Mouse (Mus musculus) layer of hippocampus, adult 9-11 months (tissue): Measurements from ENCODE around the gene Hoxa11.
A peak's percentile ranks its signal among the peaks of the same experiment; 100 is the strongest.

ENCODE experiments used
- DNase-seq: peaks from one replicate; pipeline ENCODE4 v3.0.0; 2022

Gene Hoxa11

DNA sequence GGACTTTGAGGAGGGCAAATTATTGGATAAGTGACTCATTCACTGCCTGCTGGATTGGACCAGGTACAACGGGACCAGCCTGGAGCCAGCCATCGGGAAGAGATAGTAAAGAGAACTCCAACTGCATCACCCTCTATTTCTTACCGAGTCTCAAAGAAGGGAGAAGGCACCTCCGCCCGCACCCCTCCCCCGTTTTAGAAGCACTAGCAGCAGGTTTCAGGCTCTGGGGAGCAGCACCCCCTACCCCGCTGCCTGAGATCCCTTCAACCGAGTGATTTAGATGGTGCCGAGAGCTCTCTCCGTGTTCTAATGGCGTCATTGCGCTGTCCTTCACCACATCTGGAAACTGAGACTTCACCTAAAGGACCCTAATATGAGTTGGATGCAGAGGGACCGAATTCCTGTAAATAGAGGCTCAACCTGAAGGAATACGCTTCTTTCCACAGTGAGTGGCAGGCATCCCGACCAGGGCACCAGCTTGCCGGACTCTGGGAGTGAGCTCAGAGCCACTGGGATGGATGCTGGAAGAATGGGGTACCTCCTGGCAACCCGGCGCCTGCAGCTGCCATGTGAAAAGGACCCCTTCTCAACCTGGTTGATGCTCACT lies 19.8 kb upstream of the Hoxa11 start:
- no peak for DNase-seq

GRCm38 (mm10) chr6:52264106-52264790 lies 18.6 kb upstream of the Hoxa11 start:
- DNase-seq = no peak

DNA sequence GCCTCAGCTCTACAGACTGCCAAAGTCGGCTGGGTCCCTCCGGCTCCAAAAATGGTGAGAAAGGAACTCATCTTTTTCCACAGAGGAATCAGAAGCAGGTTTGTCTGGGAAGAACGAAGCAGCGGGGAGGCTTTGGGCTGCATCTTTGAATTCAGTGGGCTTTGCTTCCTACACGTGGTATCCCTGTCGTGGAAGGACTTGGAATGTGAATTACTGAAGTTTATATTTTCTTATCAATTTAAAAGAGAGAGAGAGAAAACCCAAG lies 17.6 kb upstream of the Hoxa11 start:
- no peak for DNase-seq

- DNase-seq = no peak
These were observed 17.1 kb upstream of the Hoxa11 start for GRCm38 (mm10) chr6:52262463-52263320.

GRCm38 (mm10) chr6:52261751-52262462 lies 16.3 kb upstream of the Hoxa11 start:
- no peak for DNase-seq

- no peak for DNase-seq
These were observed 15.3 kb upstream of the Hoxa11 start, which contains the start of gene Hoxa13 for GRCm38 (mm10) chr6:52260654-52261575. TSS of gene Hoxa13 (minus strand) at chr6:52260880.

- DNase-seq = no peak
These were observed 14.2 kb upstream of the Hoxa11 start for GRCm38 (mm10) chr6:52259811-52260261.

- DNase-seq = no peak
These were observed 13.6 kb upstream of the Hoxa11 start for GRCm38 (mm10) chr6:52259081-52259790.

DNA sequence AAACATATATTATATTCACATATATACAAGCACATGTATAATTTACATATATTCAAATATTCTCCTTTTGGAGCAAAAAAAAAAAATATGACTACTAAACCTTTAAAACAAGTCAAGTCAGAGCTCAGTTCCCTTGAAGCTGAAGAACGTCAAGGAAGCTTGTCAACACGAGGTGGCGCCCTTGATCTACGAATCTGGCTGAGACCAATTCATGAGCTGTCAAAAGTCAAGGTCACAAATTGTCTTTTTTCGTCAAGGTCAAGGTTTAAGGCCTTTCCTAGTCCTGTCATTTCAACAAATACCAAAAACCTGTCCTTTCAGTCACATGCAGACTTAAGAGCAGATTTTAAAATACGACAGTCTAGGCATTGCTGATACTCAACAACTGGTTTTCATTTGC lies 11.3 kb upstream of the Hoxa11 start:
- DNase-seq = peak; percentile 50

DNA sequence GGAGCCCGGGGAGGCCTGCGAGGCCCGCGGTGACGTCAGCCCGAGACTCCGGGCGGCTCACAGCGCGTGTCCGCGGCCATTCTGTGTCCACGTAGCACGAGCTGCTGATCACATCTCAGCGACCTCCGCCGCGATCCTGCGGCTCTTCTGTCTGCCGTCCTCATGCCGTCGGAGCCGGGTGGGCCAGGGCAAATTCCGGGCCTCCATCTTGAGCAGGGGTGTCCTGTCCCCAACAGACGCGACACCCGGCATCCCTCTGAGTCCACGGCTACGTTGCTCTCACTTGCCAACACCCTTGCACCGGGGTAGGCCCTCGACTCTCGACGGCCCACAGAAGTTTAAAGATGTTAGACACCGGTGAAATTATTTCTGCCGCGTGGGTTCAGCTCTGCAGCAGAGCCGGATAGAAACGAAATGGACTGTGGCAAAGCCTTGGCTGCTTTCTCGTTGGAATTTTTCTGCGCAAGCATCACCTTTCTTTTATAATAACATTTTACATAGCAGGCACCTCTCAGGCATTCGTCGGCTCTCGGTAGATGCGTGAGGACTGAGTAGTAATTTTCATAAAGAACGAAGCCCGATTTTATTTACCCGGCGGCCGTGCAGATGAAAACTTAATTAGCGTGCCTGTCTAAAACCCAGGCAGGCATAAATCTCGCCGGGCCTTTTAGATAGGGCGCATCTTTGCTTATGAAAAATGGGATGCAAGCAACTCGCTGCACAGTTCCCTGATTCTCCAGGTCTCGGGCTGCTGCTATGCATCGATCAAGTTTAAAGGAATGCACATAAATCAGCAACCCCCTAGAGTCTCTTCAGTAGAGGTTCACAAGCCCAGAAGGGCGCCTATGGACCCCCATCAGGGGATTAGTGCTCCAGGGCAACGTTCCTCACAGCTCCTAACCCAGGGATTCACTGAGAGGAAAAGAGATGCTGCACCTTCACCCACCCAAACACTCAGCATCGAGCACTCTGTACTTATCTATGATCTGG lies 8.2 kb upstream of the Hoxa11 start:
- DNase-seq = no peak

DNA sequence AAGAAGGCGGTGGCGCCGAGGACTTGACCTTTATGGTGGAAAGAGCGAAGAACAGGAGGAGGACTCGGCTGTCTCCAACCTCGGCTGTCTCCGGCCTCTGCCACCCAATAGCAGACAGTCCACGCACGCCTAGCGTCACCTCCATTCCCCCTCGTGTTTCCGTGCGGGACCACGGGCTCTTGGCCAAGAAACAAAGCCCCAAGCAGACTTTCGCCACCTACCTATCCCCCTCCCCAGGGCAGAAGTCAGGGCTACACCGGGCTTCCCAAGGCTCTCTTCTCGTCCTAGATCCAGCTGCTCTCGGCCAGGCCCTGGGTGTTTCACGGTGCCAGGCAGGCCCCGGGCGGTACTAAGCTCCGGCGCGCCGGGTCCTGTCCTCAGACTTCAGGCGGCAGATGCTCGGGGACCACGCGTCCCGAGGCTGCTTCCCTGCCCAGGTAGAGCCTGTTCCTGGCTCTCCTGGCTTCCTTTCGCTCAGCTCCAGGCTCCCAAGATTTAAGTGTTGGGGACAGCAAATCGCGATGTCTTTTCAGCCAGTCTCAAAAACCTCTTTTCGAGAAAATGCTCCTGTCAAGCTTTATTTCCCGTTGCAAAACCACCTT lies 7.3 kb upstream of the Hoxa11 start:
- no peak for DNase-seq

- DNase-seq = no peak
These were observed 6.6 kb upstream of the Hoxa11 start for GRCm38 (mm10) chr6:52252016-52252774.

GRCm38 (mm10) chr6:52251177-52251879 lies 5.7 kb upstream of the Hoxa11 start:
- DNase-seq = no peak

DNA sequence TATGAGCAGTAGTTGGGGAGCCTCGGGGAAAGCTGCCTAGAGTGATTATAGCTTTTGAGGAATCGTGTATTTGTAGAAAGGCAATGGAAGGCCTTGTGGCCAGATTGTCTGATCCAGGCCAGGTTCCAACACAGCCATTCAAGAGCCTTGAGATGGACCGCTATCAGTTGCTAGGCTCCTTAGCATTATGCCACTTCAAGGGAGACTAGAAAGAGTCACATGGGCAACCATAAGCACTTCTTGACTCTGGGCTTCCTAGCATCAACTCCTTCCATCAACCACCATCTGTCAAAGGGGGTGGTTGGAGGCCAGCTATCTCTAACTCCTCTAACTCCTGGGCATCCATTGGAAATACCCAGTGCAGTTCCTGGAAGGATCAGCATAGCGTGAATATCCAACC lies 4.2 kb upstream of the Hoxa11 start:
- DNase-seq = no peak

DNA sequence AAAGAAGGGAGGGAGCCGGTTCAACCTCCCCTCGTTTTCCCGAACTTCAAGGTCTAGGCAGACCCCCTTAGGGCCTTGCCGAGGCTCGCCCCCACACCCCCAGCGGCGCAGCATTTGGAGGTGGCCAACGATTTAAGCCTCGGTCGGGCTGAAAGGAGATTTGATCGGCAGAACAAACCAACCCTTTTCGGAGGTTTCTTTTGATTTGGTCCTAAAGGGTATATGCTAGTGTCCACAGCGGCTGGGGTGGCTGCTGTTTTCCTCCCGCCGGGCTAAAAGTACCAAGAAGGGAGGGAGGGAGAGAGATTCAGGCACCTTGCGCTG lies 3.8 kb upstream of the Hoxa11 start:
- no peak for DNase-seq

DNA sequence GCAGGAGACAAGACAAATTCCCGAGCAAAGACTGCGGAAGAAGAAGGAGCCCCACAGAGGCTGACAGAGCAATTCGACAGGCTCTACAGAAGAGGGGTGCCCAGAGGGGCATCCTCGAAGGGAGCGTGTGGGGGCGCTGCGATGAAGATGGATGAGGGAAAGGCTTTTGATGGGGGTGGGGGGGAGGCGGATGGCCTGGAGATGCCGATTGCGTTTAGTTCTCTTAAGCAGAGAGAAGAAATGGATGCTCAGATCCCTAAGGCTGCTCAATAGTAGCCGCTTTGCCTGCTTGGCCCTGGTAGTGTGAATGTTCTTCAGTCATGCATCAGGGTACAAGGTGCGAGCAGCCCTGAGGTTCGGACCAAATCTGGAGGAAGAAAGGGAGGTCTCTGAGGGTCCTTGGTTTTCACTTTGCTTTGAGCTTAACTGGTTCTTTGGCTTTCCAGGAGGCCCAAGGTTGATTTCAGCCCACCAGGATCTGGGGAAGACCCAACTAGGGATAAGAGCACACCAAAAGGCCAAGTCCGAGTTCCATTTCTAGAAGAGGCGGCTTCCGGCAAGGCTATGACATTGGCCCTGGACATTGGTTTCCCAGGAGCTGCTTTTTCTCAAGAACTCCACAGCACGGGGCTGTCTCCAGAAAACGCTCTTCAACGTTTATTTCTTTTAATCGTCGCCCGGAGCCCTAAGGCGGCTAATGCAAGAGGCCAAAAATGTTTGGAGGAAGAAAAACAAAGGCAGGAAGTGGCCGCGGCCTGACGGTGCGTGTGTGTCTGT lies 3.2 kb upstream of the Hoxa11 start:
- DNase-seq = no peak

DNA sequence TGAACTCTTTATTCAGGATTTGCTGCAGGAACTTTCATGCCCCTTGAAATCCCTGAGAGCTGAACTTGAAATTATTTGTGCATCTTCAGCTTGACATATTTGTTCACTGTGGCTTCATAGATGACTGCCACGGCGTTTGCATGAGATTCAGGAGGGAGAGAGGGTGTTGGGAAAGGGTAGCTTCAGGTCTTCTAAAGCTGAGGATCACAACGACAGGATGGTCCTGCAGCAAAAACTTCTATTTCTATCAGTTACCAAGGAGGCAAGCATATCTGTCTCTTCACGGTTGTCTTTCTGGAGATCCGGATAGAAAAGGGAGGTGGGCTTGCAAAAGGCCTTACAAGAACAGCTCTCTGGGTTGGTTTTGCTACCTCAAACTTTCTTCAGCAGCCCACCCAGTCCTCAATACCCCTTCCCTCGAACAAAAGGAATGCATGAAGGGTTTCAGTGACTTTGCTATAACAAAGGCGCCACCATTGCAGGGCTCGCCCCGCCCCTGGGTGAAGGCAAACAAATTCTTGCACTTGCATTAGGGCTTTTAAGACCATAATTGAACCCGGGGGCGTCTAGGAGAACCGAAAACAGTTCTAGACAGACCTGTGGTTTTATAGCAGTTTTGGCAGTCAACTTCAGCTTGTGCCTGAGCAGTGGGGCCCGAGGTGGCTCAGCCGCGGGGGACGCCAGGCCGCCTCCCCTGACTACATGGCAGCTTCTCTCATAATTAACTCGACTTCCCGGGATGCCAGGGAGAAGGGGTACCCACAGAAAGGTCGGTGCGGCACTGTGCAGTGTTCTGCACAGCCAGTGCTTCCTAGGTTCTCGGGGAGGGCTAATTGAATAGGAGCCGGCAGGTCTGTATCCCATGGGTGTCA lies 2.4 kb upstream of the Hoxa11 start:
- no peak for DNase-seq
